Mouse (Mus musculus): ENCODE measurements around the gene Gm20388. TPM values are rescaled to one million over a fixed set of nuclear protein-coding genes. Genes with fewer than 3 reads are reported as not detected.

The Gm20388 gene
- polyA plus RNA-seq, 1 experiment from 2014 or later = not detected

DNA sequence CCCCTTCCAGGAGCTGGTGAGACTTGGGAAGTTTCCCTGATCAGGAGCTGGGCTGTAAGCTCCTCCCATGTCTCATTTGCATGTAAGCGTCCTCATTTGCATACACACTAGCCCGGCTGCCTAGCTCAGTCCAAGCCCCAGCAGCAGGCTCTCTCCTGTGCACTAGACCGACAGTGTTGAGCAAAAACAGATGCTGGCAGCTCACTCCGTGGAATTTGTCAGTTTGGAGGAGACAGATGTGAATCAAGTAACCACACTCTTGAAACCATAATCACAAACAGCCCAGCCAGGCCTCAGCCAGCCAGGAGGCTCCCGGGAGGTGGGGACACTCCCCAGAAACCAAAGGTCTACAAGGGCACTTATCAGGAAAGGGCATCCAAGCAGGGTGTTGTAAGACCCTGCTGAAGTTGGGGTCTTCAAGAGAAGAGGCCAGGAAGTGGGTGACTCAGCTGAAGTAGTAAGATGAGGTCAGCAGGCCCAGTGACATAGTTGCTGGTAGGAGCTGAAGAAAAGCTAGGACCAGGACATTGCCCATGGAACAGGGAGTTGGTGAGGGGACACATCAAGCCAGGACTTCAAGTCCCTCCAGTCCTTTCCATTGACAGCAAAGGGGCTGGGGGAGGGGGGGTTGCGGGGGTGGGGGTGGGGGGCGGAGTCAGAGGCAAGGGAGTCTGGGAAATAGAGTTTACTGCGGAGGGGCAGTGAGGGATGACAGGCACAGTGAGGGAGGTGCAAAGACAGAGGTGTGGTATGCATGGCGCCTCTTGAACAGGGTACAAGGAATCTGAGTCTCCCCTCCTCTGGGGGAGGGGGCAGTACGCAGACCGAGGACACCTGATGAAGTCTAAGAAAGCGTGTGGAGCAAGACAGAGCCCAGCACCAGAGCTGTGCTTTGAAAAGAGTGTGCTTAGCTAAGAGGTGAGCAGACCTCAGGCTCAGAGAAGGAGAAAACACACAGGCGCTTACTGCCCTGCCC, 306.5 kb downstream of the Gm20388 start:
- WGBS = 23% methylated on average over 13 of the region's 13 CpGs
- Histone ChIP-seq H3K36me3 (ENCODE audit: control insufficient read depth, insufficient read depth, low read length) (no peaks in the 10 kb centered on the region), H3K9ac (ENCODE audit: low read length) (no peak overlapping the region), H3K27me3 (ENCODE audit: control insufficient read depth, insufficient read depth, low read depth, low read length) (no peaks in the 10 kb centered on the region), H3K9me3 (ENCODE audit: control insufficient read depth, low read length) (no peaks in the 10 kb centered on the region), H3K27ac (ENCODE audit: low read length) (peak overlapping the region; percentile 53), H3K4me1 (replicated peaks; ENCODE audit: control insufficient read depth, insufficient read depth, low read length) (peaks cover 29% of the 10 kb centered on the region), H3K4me2 (ENCODE audit: low read depth, low read length) (no peak overlapping the region), H3K4me3 (ENCODE audit: low read length) (no peak overlapping the region)
- ATAC-seq (ENCODE audit: low read depth) = peak; percentile 86

DNA sequence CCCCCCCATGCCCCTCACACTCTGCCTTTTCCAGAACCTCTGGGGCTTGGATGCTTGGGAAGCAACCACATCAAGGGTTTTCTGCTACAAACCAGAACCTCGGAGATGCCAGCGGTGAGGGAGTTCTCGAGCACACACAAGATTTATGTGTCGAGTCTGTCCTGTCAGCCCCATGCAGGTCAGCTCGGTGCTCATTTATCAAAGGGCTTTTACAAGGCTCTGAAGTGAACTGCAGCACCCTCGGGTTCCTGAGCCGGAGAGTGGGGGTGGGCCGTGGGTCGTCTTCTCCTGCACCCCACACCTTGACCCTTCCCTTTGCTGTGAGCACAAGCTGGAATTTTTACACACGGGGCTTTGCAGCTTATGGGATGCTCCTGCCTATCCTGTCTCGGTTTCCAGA, 311.9 kb downstream of the Gm20388 start:
- no peak overlapping the region for H3K27ac ChIP-seq (ENCODE audit: low read length)
- H3K4me1 ChIP-seq (replicated peaks; ENCODE audit: control insufficient read depth, insufficient read depth, low read length) = peaks cover 18% of the 10 kb centered on the region
- 36% methylated on average over 11 of the region's 11 CpGs for WGBS
- no peaks in the 10 kb centered on the region for H3K9me3 ChIP-seq (ENCODE audit: control insufficient read depth, low read length)
- H3K27me3 ChIP-seq (ENCODE audit: control insufficient read depth, insufficient read depth, low read depth, low read length) = peaks cover 4% of the 10 kb centered on the region; the same call in 1 of the 2 replicates
- H3K4me3 ChIP-seq (ENCODE audit: low read length) = no peak overlapping the region
- no peak for ATAC-seq (ENCODE audit: low read depth)
- H3K9ac ChIP-seq (ENCODE audit: low read length) = no peak overlapping the region
- no peaks in the 10 kb centered on the region for H3K36me3 ChIP-seq (ENCODE audit: control insufficient read depth, insufficient read depth, low read length)
- H3K4me2 ChIP-seq (ENCODE audit: low read depth, low read length) = no peak overlapping the region

DNA sequence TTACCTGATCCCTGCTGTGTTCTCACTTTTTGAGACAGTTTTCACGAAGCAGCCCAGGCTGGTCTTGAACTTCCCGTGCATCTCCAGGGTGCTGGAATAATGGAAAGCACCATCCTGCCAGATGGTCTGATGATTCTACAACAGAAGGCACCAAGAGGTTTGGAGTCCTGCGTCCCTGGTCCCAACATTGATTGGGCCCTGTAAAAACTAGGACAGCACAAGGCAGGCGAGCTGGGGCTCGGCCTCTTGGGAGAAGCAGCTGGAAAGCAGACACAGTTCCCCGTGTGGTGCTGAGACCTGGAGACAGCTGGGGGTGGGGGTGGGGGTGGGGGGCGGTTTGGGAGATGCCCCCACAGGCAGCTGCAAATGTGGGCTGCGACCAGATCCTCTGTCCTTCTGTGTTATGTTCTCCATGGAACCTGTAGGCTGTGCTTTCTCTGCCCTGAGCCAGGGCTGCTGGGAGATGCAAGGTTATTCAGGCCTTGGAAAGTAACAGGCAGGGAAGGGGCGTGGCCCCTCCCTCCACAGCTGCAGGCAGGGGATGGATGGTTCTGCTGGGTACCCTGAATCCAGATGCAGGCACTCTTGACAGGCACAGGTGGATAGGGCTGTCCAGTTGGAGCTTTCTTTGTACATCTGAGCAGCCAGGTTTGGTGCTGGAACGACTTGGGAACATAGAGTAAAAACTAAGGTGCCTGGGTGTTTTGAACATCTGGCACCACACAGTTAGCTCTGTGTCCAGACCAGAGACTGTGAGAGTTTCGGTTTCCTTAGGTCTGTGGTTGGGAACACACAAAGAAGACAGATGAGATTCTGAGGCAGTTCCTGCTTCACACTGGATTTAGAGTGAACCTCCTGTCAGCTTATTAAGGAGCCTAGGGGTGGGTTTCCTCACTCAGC, 314.1 kb downstream of the Gm20388 start:
- H3K36me3 ChIP-seq (ENCODE audit: control insufficient read depth, insufficient read depth, low read length) = no peaks in the 10 kb centered on the region
- H3K4me1 ChIP-seq (replicated peaks; ENCODE audit: control insufficient read depth, insufficient read depth, low read length) = peaks cover 24% of the 10 kb centered on the region
- no peaks in the 10 kb centered on the region for H3K9me3 ChIP-seq (ENCODE audit: control insufficient read depth, low read length)
- ATAC-seq (ENCODE audit: low read depth) = no peak
- WGBS = 54% methylated on average over 11 of the region's 11 CpGs
- no peak overlapping the region for H3K4me3 ChIP-seq (ENCODE audit: low read length)
- H3K4me2 ChIP-seq (ENCODE audit: low read depth, low read length) = no peak overlapping the region
- no peak overlapping the region for H3K9ac ChIP-seq (ENCODE audit: low read length)
- no peak overlapping the region for H3K27ac ChIP-seq (ENCODE audit: low read length)
- peaks cover 8% of the 10 kb centered on the region for H3K27me3 ChIP-seq (ENCODE audit: control insufficient read depth, insufficient read depth, low read depth, low read length)

DNA sequence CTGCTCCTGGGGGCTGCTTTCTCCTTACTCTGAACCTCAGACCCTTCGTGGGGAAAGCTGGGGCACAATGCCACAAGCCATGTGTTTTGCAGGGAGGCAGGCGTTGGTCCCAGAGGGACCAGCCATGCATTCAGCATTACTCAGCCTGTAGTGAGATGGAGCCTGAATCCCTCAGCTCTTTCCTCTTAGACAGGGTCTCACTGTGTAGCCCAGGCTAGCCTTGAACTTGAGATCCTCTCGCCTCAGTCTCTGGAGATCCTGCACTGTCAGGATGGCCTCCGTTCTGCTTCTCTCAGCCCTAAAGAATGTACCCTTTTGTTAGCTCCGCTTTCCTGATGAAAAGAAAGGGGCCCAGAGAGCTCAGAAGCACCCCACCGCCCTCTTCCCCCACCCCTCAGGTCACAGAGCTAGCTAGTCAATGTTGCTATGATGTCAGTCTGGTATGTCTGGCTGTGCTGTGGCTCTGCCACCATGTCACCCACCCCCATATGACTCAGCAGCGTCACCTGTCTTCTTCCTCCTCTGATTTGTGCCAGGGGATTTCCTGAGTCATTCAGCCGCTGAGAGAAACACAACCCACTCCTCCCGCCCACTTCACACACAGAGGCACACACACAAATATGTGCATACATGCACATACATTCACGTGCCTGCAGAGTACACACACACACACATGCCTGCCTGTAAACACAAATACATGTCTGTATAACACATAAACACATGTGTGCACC, 314.9 kb downstream of the Gm20388 start:
- no peak overlapping the region for H3K27ac ChIP-seq (ENCODE audit: low read length)

DNA sequence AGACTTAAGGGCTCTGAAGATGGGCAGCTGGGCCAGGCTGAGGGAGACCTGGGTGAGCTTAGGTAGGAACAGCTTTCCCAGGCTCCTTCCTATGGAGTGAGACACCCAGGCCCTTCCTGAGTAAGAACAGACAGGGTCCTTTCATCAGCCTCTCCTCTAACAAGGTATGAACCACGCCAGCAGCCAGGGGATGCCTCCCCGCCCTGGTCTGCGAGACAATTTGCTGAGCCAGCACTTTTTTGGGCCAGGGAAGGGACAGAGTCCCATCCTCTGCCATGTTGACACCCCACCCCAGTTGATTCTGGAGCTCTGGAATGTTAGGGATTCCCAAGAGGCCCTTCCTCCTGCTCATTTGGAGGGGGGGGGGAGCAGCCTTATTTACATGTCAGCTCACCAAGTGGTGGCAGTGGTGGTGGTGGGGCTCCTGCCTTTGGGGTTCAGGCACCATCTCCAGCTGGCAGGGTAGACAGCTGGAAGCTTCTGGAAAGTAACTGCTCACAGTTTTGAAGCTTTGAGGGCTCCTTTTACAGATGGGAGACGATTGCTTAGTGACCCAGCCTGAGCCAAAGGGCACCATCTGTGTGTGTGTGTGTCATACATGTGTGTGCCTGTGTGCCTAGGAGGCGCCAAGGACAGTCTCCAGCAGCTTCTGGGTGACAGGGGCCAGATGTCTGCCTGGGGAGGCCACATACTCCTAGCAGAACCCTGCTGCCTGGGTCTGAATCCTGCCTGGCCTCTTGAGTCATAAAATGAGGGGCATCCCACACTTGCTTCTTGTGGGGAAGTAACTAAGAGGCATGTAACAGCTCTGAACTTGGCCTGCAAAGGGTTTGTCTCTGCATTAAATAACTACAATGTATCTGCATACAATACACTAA, 316.3 kb downstream of the Gm20388 start:
- Histone ChIP-seq H3K9ac (ENCODE audit: low read length) (no peak overlapping the region), H3K4me1 (replicated peaks; ENCODE audit: control insufficient read depth, insufficient read depth, low read length) (peaks cover 41% of the 10 kb centered on the region), H3K27ac (ENCODE audit: low read length) (peak overlapping the region; percentile 67), H3K4me2 (ENCODE audit: low read depth, low read length) (peak overlapping the region; percentile 97; the same call in 1 of the 2 replicates), H3K4me3 (ENCODE audit: low read length) (no peak overlapping the region), H3K36me3 (ENCODE audit: control insufficient read depth, insufficient read depth, low read length) (no peaks in the 10 kb centered on the region), H3K27me3 (ENCODE audit: control insufficient read depth, insufficient read depth, low read depth, low read length) (peaks cover 12% of the 10 kb centered on the region), H3K9me3 (ENCODE audit: control insufficient read depth, low read length) (no peaks in the 10 kb centered on the region)
- ATAC-seq (ENCODE audit: low read depth) = 0 out of 2 replicates have a peak, but pooled peaks have one; percentile 13
- 48% methylated on average over 5 of the region's 5 CpGs for WGBS

More for the DNA sequence above, 314.9 kb downstream of the Gm20388 start:
- Histone ChIP-seq H3K4me1 (replicated peaks; ENCODE audit: control insufficient read depth, insufficient read depth, low read length) (peaks cover 29% of the 10 kb centered on the region), H3K4me3 (ENCODE audit: low read length) (no peak overlapping the region), H3K27me3 (ENCODE audit: control insufficient read depth, insufficient read depth, low read depth, low read length) (peaks cover 10% of the 10 kb centered on the region), H3K4me2 (ENCODE audit: low read depth, low read length) (no peak overlapping the region), H3K36me3 (ENCODE audit: control insufficient read depth, insufficient read depth, low read length) (no peaks in the 10 kb centered on the region), H3K9ac (ENCODE audit: low read length) (no peak overlapping the region), H3K9me3 (ENCODE audit: control insufficient read depth, low read length) (no peaks in the 10 kb centered on the region)
- no peak for ATAC-seq (ENCODE audit: low read depth)
- 57% methylated on average over 10 of the region's 10 CpGs for WGBS

DNA sequence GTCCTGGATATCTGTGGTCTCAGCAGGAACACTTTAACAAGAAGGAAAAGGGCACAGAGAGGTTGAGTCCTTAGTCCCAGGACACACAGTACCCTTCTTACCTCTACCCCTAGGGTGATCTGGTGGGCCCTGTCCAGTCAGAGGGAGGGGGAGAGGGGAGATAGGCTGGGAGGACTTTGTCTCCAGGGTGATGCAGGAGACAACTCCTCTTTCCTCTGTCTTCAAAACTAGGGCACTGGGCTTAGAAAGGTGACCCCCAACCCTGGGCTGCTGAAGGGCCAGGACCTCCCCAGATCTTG, 316.9 kb downstream of the Gm20388 start:
- Histone ChIP-seq H3K4me2 (ENCODE audit: low read depth, low read length) (peak overlapping the region; percentile 97), H3K27ac (ENCODE audit: low read length) (peak overlapping the region; percentile 67), H3K9me3 (ENCODE audit: control insufficient read depth, low read length) (no peaks in the 10 kb centered on the region), H3K9ac (ENCODE audit: low read length) (0 out of 2 replicates have a peak overlapping the region, but pooled peaks have one; percentile 3), H3K27me3 (ENCODE audit: control insufficient read depth, insufficient read depth, low read depth, low read length) (peaks cover 12% of the 10 kb centered on the region), H3K4me3 (ENCODE audit: low read length) (peak overlapping the region; percentile 68), H3K36me3 (ENCODE audit: control insufficient read depth, insufficient read depth, low read length) (no peaks in the 10 kb centered on the region), H3K4me1 (replicated peaks; ENCODE audit: control insufficient read depth, insufficient read depth, low read length) (peaks cover 47% of the 10 kb centered on the region)
- no peak for ATAC-seq (ENCODE audit: low read depth)

DNA sequence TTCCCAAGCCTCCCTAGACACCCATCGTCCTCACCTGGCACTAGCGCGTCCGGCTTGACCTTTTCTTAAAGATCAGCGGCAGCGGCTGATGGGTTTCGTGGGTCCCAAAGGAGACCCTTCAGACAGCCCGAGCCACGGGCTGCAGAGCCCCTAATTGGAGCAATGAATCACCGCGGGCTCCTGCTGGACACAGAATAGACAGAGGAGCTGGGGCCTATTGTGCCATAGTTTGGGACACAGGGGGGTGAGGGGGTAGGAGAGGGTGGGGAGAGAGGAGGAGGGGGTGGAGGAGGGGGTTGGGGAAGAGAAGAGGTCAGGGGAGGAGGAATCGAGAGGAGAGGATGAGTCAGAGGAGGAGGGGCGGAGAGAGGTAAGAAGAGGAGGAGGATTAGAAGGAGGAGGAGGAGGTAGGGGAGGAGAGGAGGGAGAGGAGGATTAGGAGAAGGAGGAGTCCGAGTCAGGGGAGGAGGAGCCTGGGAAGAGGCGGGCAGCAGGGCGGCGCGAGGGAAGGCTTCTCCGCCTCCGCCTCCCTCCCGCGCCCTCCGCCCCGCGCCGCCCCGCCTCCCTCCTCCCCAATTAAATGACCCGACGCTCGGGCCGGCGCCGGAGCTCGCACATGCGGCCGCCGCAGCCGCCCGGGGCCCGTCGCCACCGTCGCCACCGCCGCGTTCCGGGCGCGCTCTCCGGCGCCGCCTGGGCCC, 317.4 kb downstream of the Gm20388 start, which contains the start of gene Gse1:
Gene Gse1, plus strand, starts transcription at position 566 of the 701 bp plus-strand sequence.
- peaks cover 51% of the 10 kb centered on the region for H3K4me1 ChIP-seq (replicated peaks; ENCODE audit: control insufficient read depth, insufficient read depth, low read length)

More for the DNA sequence above, 317.4 kb downstream of the Gm20388 start, which contains the start of gene Gse1:
- Histone ChIP-seq H3K9me3 (ENCODE audit: control insufficient read depth, low read length) (no peaks in the 10 kb centered on the region), H3K4me3 (ENCODE audit: low read length) (peak within 1 kb of the TSS; percentile 68), H3K4me2 (ENCODE audit: low read depth, low read length) (peak within 1 kb of the TSS; percentile 97), H3K27me3 (ENCODE audit: control insufficient read depth, insufficient read depth, low read depth, low read length) (peaks cover 12% of the 10 kb centered on the region), H3K27ac (ENCODE audit: low read length) (peak within 1 kb of the TSS; percentile 67), H3K36me3 (ENCODE audit: control insufficient read depth, insufficient read depth, low read length) (no peaks in the 10 kb centered on the region), H3K9ac (ENCODE audit: low read length) (peak within 1 kb of the TSS; percentile 75)
- peak; percentile 87 for ATAC-seq (ENCODE audit: low read depth)
- 12% methylated on average over 13 of the region's 52 CpGs for WGBS
